Mouse (Mus musculus) limb, embryonic 13.5 days (tissue): Measurements from ENCODE around the gene Atp2a2. TPM values are rescaled to one million over a fixed set of nuclear protein-coding genes. Genes with fewer than 3 reads are reported as not detected.

ENCODE experiments used
- ATAC-seq: fragments of 200-750 bp; cut with Nextera tagmentation; 2 replicates; pipeline ENCODE4 v1.8.0; 2017; ENCODE audit warnings: low read depth, moderate number of reproducible peaks, moderate TSS enrichment; ENCODE audit not compliant: low FRiP score
- H3K27ac ChIP-seq: fragments of 300-500 bp; sonication (generic); 2 replicates; pipeline ENCODE4 v1.5.1; 2015; ENCODE audit warnings: inconsistent platforms, mild to moderate bottlenecking, moderate library complexity
- H3K27me3 ChIP-seq: fragments of 300-500 bp; sonication (generic); 2 replicates; pipeline ENCODE4 v1.6.1; 2015; ENCODE audit warnings: mild to moderate bottlenecking, inconsistent platforms
- H3K36me3 ChIP-seq: fragments of 300-500 bp; sonication (generic); 2 replicates; pipeline ENCODE4 v1.6.1; 2015; ENCODE audit warnings: inconsistent platforms, mild to moderate bottlenecking, moderate library complexity
- H3K4me1 ChIP-seq: fragments of 300-500 bp; sonication (generic); 2 replicates; pipeline ENCODE4 v1.6.1; 2015; ENCODE audit warnings: inconsistent platforms
- H3K4me2 ChIP-seq: fragments of 300-500 bp; sonication (generic); replicated peaks from 2 replicates; pipeline ENCODE4 v1.6.1; 2015; ENCODE audit warnings: inconsistent platforms, mild to moderate bottlenecking, moderate library complexity
- H3K4me3 ChIP-seq: fragments of 300-500 bp; sonication (generic); 2 replicates; pipeline ENCODE4 v1.5.1; 2015; ENCODE audit warnings: moderate library complexity, mild to moderate bottlenecking, inconsistent platforms
- H3K9ac ChIP-seq: fragments of 300-500 bp; sonication (generic); 2 replicates; pipeline ENCODE4 v1.6.1; 2015; ENCODE audit warnings: mild to moderate bottlenecking, inconsistent platforms
- H3K9me3 ChIP-seq: fragments of 300-500 bp; sonication (generic); 2 replicates; pipeline ENCODE4 v1.6.1; 2016; ENCODE audit warnings: inconsistent platforms
- WGBS: fragments of 180-500 bp; shearing (Covaris S2); methylation state at CpG from one replicate; pipeline ENCODE4 v1.1.7; 2015; 5-methylcytosine and 5-hydroxymethylcytosine counted together
- polyA plus RNA-seq: library from polyadenylated mRNA; unstranded; fragments of >200 nt; fragmentation: Nextera tagmentation; extraction: Ambion mirVana; gene quantifications from 2 replicates; pipeline ENCODE4 v1.2.1, GENCODE M21; 2015

Gene Atp2a2
- polyA plus RNA-seq, 1 experiment from 2014 or later: 27.0 TPM

DNA sequence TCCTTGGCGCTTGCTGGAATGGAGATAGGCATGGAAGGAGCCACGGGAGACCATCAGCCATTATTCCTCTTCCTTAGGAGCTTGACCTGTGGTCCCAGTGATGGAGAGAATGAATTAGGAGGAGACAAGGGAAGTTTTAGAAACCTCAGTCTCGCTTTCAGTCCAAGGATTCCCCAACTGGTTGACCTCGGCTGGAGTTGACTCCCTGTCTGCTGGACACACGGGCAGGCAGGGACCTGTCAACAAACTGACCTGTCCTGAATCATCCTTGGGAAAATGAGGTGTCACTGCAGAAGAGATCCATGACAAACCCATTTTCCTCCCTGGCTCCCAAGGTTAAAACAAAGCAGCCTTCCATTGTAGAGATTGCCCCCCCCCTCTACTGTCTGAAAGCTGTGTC is 14.9 kb upstream of the Atp2a2 start:
- H3K9me3 ChIP-seq: no peaks in the 10 kb centered on the region
- H3K9ac ChIP-seq: no peak overlapping the region
- 87% methylated on average over 5 of the region's 5 CpGs for WGBS
- no peaks in the 10 kb centered on the region for H3K36me3 ChIP-seq
- no peak overlapping the region for H3K27ac ChIP-seq
- no peak for ATAC-seq
- no peak overlapping the region for H3K4me2 ChIP-seq
- peaks cover 38% of the 10 kb centered on the region for H3K4me1 ChIP-seq
- H3K27me3 ChIP-seq: no peaks in the 10 kb centered on the region
- no peak overlapping the region for H3K4me3 ChIP-seq

DNA sequence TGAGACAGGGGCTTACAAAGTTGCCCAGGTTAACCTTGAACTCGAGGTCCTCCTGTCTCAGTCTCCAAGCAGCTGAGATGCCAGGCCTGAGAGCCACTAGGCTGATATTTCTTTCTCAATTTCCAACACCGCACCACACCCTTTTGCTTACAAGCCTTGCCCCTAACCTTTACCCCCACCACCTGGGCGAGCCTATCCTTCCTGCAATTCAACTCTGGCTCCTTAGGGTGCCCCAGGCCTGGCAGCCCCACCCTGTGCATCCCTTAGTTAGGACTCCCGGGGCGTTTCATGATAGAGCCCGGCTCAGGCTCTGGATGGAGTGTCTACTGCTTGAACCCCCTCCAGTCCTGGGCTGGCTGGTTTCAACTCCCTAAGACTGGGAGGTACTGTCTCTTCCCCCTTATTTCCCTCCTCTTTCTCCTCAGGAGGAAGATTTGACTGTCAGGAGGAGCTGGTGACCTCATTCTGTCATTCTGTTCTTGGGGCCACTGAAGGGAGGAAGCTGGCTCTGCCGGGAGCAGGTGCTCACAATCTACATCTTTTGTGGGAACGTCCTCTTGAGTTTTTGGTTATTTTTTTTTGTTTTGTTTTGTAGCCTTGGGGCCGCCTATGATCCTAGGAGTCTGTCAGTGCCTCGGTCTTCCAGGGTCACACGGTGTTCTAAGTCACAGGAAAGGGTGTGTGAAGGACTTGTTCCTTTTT is 14.2 kb upstream of the Atp2a2 start:
- Histone ChIP-seq H3K27me3 (no peaks in the 10 kb centered on the region), H3K27ac (no peak overlapping the region), H3K36me3 (no peaks in the 10 kb centered on the region), H3K4me3 (no peak overlapping the region), H3K4me1 (peaks cover 43% of the 10 kb centered on the region), H3K9ac (no peak overlapping the region), H3K9me3 (no peaks in the 10 kb centered on the region), H3K4me2 (no peak overlapping the region)
- 83% methylated on average over 11 of the region's 11 CpGs for WGBS
- no peak for ATAC-seq

DNA sequence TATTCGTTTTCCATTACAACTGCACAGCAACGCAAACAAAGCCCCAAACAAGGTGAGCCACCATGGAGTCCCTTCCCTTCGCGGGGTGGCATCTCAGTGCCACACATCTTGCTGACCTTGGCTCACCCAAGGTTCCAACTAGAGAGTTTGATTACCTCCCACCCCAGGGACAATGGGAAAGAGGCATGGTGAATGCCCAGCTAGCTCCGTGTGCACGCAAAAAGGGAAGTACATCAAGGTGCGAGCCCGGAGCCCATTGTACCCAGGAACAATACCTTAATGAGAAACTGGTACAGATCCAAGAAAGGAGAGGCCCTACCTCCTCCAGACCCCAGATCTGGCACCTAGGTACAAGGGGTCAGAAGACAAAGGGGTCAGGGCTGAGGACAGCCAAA is 12.1 kb upstream of the Atp2a2 start:
- Histone ChIP-seq H3K4me2 (peak overlapping the region; percentile 46), H3K36me3 (no peaks in the 10 kb centered on the region), H3K9ac (no peak overlapping the region), H3K27ac (no peak overlapping the region), H3K9me3 (no peaks in the 10 kb centered on the region), H3K4me3 (no peak overlapping the region), H3K4me1 (peaks cover 44% of the 10 kb centered on the region), H3K27me3 (no peaks in the 10 kb centered on the region)
- 28% methylated on average over 8 of the region's 8 CpGs for WGBS
- ATAC-seq: no peak

DNA sequence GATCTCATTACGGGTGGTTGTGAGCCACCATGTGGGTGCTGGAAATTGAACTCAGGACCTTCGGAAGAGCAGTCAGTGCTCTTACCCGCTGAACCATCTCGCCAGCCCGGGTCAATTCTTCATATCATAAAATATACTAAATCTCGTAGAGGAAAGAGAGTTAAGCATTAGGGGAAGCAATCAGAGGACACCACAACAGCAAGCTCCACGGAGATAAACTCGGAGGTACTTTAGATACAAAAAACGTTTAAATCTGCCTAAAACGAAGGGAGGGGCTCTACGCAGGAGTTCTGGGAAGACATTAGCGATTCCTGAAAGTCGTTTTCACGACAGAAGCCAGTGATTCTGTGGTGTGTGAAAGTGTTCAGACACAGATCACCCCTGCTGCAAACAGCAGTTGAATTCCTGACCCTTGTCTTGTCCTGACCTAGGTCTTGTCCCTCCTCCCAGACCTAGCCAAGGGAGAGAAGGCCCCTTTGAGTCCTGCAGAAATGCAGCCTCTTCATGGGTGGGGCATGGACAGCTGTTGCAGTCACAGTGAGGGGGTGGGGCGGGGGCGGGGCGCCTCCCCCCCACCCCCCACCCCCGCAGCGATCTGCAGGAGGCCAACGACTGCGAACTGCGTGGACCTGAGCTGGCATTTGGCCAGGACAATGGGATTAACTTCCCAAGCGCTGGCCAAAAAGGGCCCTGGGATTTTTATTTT is 11.5 kb upstream of the Atp2a2 start:
- no peak overlapping the region for H3K9ac ChIP-seq
- ATAC-seq: 0 out of 2 replicates have a peak, but pooled peaks have one; percentile 20

DNA sequence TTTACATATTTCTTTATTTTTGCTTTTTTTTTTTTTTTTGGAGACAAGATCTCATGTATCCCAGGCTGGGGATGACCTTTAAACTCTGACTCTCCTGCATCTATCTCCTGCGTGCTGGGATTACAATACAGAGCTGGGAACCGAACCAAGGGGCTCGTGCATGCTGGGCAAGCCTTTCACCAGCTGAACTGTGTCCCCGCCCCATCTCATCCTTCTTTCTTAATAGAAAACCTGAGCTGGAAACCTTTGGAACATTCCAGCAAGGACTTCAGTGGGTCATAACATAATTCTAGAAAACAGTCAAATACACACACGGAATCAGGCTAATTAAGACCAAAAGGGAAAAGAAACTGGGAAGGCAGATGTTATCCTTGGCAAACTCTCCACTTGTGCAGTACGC is 10.0 kb upstream of the Atp2a2 start:
- Histone ChIP-seq H3K4me2 (no peak overlapping the region), H3K9ac (no peak overlapping the region), H3K9me3 (no peaks in the 10 kb centered on the region), H3K36me3 (no peaks in the 10 kb centered on the region), H3K27ac (no peak overlapping the region), H3K4me3 (no peak overlapping the region), H3K4me1 (peaks cover 33% of the 10 kb centered on the region), H3K27me3 (no peaks in the 10 kb centered on the region)
- no peak for ATAC-seq
- 68% methylated on average over 6 of the region's 6 CpGs for WGBS

More for the DNA sequence above, 11.5 kb upstream of the Atp2a2 start:
- Histone ChIP-seq H3K27ac (no peak overlapping the region), H3K4me1 (peaks cover 38% of the 10 kb centered on the region), H3K4me3 (no peak overlapping the region), H3K4me2 (peak overlapping the region; percentile 46), H3K27me3 (no peaks in the 10 kb centered on the region), H3K9me3 (no peaks in the 10 kb centered on the region), H3K36me3 (no peaks in the 10 kb centered on the region)
- 44% methylated on average over 23 of the region's 23 CpGs for WGBS

DNA sequence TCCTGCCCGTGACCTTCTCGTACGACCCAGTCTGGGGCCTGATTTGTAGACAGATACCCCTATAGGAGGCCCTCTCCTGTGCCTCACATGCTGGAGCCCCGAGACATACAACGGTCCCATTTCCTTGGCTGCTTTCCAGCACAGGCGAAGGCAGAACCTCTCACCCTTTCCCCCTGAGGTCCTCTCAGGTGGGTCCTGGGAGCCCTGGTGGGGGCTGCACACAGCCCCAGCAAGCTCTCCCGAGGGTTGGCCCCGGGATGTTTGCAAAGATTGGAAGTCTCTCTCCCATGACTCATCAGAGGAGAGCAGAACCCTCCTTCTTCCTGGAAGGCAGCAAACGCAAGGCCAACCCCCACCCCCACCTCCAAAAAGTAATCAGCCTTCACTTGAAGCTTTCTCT is 9.4 kb upstream of the Atp2a2 start:
- Histone ChIP-seq H3K9ac (no peak overlapping the region), H3K4me2 (no peak overlapping the region), H3K36me3 (no peaks in the 10 kb centered on the region), H3K4me1 (peaks cover 33% of the 10 kb centered on the region), H3K27ac (no peak overlapping the region), H3K27me3 (no peaks in the 10 kb centered on the region), H3K4me3 (no peak overlapping the region), H3K9me3 (no peaks in the 10 kb centered on the region)
- 52% methylated on average over 9 of the region's 9 CpGs for WGBS
- no peak for ATAC-seq

DNA sequence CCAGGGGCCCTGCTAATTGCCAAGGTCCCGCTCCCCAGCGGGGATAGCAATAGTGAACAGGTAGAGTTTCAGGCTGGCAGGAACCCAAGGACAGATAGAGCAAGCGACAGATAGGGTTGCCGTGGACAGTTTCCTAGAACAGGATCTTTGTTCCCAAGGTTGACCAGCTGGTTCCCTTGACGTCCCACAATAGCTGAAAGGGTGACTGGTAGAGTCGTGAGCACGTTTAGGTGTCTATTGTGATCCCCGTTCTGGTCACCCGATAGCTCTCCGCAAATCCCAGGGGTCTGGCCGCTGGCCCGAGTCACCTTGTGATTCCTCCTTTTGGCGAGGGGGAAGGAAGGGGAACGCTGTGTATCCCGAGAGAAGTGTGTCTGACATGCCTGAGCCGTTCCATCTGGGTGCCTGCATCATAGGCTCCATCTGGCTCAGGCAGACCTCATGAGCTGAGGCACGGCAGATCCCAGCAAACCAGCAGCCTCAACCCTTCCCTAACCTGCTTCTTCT is 8.7 kb upstream of the Atp2a2 start:
- Histone ChIP-seq H3K4me2 (no peak overlapping the region), H3K4me3 (no peak overlapping the region), H3K4me1 (peaks cover 33% of the 10 kb centered on the region), H3K9me3 (no peaks in the 10 kb centered on the region), H3K27ac (no peak overlapping the region), H3K27me3 (no peaks in the 10 kb centered on the region), H3K9ac (no peak overlapping the region), H3K36me3 (no peaks in the 10 kb centered on the region)
- 70% methylated on average over 17 of the region's 17 CpGs for WGBS
- no peak for ATAC-seq

DNA sequence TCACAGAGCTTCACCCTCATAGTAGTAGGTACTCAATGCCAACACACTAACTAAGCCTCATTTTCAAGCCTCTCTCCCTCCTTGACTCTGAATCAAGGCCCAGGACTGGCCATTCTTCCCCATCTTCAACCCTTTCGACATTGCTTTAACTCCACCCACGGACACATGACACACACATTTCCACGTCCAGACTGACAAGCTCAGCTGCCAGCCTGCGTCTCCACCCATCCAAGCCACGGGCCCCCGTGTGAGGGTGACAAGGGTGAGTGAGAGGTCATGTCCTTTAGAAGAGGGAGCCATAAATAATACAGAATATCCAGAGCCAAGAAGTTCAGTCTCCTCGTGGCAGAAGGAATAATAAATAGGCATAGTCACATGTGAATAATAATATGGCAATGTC is 7.6 kb upstream of the Atp2a2 start:
- H3K9me3 ChIP-seq: no peaks in the 10 kb centered on the region
- H3K4me1 ChIP-seq: peaks cover 33% of the 10 kb centered on the region
- H3K4me2 ChIP-seq: no peak overlapping the region
- no peak overlapping the region for H3K4me3 ChIP-seq
- H3K36me3 ChIP-seq: no peaks in the 10 kb centered on the region
- no peak for ATAC-seq
- no peaks in the 10 kb centered on the region for H3K27me3 ChIP-seq
- H3K9ac ChIP-seq: no peak overlapping the region
- 44% methylated on average over 7 of the region's 7 CpGs for WGBS
- H3K27ac ChIP-seq: no peak overlapping the region

DNA sequence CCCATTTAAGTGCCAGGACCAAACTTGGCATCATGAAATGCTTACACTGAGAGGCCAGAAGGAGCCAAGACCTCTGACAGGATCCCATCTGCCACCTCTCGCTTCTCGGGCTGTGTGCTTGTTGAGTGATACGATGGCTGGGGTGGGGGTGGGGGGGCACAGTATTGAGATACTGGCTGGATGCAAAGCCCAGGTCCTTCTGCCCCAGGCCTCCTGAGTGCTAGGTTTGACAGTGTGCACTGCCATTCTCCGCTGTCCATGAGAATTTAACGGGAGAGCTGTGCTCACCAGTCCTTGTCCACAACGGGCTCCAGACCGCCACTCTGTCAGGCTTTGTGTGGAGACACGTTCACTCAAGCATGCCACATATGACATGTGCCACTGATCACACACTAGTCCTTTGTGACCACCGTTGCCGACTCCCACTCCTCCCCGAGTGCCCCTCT is 6.9 kb upstream of the Atp2a2 start:
- no peaks in the 10 kb centered on the region for H3K9me3 ChIP-seq
- H3K36me3 ChIP-seq: no peaks in the 10 kb centered on the region
- no peak overlapping the region for H3K4me2 ChIP-seq
- H3K27me3 ChIP-seq: no peaks in the 10 kb centered on the region
- H3K27ac ChIP-seq: no peak overlapping the region
- 92% methylated on average over 11 of the region's 11 CpGs for WGBS
- H3K4me3 ChIP-seq: no peak overlapping the region
- no peak for ATAC-seq
- H3K4me1 ChIP-seq: peaks cover 26% of the 10 kb centered on the region
- no peak overlapping the region for H3K9ac ChIP-seq

DNA sequence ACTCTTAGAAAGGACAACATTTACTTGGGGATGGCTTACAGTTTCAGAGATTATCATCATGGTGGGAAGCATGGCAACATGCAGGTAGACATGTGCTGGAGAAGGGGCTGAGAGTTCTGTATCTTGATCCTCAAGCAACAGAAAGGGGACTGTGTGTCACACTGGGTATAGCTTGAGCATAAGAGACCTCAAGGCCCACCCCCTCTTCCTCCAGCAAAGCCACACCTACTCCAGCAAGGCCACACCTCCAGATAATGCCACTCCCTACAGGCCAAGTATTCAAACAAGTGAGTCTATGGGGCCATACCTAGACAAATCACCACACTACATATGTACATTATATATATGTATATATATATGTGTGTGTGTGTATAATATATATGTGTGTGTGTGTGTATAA is 5.4 kb upstream of the Atp2a2 start:
- ATAC-seq: no peak
- Histone ChIP-seq H3K27ac (no peak overlapping the region), H3K4me3 (no peak overlapping the region), H3K27me3 (no peaks in the 10 kb centered on the region), H3K4me1 (peaks cover 34% of the 10 kb centered on the region), H3K9ac (no peak overlapping the region), H3K9me3 (no peaks in the 10 kb centered on the region), H3K4me2 (no peak overlapping the region), H3K36me3 (no peaks in the 10 kb centered on the region)

DNA sequence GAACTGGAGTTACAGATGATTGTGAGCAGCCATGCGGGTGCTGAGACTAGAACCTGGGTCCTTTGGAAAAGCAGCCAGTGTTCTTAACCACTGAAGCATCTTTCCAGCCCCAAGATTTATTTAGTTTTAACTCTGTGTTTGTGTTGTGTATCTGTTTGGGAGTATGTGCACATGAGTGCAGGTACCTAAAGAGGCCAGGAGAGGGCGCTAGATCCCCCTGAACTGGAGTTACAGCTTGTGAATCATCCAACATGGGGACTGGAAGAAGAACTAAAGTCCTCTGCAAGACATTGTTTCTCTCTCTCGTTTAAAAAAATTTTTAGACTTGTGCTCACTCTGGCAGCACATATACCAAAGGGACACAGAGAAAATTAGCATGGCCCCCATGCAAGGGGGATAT is 4.4 kb upstream of the Atp2a2 start:
- H3K4me1 ChIP-seq: peaks cover 25% of the 10 kb centered on the region
- ATAC-seq: no peak
- no peaks in the 10 kb centered on the region for H3K36me3 ChIP-seq
- no peaks in the 10 kb centered on the region for H3K27me3 ChIP-seq
- no peaks in the 10 kb centered on the region for H3K9me3 ChIP-seq
- no peak overlapping the region for H3K4me2 ChIP-seq
- H3K4me3 ChIP-seq: no peak overlapping the region
- 89% methylated on average over 3 of the region's 3 CpGs for WGBS
- no peak overlapping the region for H3K27ac ChIP-seq
- no peak overlapping the region for H3K9ac ChIP-seq

DNA sequence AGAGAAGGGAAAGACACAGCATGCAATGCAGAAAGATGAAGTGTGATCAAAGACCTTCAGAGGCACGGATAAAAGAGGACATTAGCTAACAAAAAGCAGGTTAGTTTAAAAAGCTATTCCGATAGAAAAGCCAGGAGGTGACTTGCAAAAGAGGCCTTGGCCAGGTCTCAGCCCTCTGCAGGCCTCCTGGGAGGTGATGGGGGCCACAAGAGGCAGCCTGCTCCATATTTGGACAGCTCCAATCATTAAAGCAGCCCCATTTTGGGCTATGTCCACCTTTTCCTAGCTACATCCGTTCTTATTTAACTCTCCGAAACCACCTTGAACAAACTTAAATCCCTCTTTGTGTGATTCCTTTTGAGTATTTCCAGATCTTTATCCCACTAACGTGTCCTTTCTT is 3.5 kb upstream of the Atp2a2 start:
- Histone ChIP-seq H3K27ac (no peak overlapping the region), H3K27me3 (no peaks in the 10 kb centered on the region), H3K4me2 (no peak overlapping the region), H3K4me1 (peaks cover 16% of the 10 kb centered on the region), H3K4me3 (no peak overlapping the region), H3K9ac (no peak overlapping the region), H3K9me3 (no peaks in the 10 kb centered on the region), H3K36me3 (no peaks in the 10 kb centered on the region)
- 54% methylated on average over 5 of the region's 5 CpGs for WGBS
- ATAC-seq: no peak

DNA sequence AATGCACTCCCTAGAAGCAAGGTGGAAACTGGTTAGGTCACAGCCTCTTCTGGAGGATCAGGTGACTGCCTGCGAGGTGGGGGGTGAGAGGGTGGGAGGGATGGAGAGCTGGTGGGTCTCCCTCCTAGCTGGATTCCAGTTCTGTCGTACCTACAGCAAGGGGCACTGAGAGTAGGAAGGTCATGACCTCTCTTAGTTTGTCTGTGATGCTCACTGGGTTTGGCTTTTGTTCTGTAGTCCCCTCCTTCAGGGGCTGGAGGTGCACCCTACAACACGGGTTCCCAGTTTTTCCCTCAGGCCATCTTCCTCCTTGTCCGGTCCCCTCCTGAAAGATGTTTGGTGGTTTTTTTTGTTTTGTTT is 1.7 kb upstream of the Atp2a2 start:
- ATAC-seq: no peak
- H3K9me3 ChIP-seq: no peaks in the 10 kb centered on the region
- no peak overlapping the region for H3K9ac ChIP-seq
- H3K36me3 ChIP-seq: no peaks in the 10 kb centered on the region
- H3K4me2 ChIP-seq: no peak overlapping the region
- H3K4me1 ChIP-seq: peaks cover 27% of the 10 kb centered on the region
- H3K27me3 ChIP-seq: no peaks in the 10 kb centered on the region
- whole genome bisulfite sequencing: 36% methylated on average over 4 of the region's 4 CpGs
- H3K27ac ChIP-seq: no peak overlapping the region
- no peak overlapping the region for H3K4me3 ChIP-seq
